Mouse (Mus musculus): ENCODE measurements around the gene Tex2. TPM values are rescaled to one million over a fixed set of nuclear protein-coding genes. Genes with fewer than 3 reads are reported as not detected.

Gene Tex2
- total and polyA plus RNA-seq, 3 experiments, result 4.0 to 5.0 (median 4.5) TPM

- no peaks in the 10 kb centered on the region for H3K79me2 ChIP-seq (replicated peaks; ENCODE audit: control insufficient read depth, extremely low read depth, insufficient read depth, poor library complexity, severe bottlenecking)
- dilution Hi-C loops (cut with MboI; ENCODE audit: extremely low pct_ligation_motif_present, extremely low pct_unique_long_range_greater_than_20kb, low sequenced_read_pairs), result no loop called here
- no peaks in the 10 kb centered on the region for H3K27me3 ChIP-seq (replicated peaks)
- H3K36me3 ChIP-seq (replicated peaks in 1 of 2; ENCODE audit: control insufficient read depth in 1 of 2, insufficient read depth in 1 of 2, low read length in 1 of 2), result peaks cover 0 to 17% of the 10 kb centered on the region in 2 experiments
- no peak overlapping the region for H3K4me3 ChIP-seq (replicated peaks in 1 of 3; ENCODE audit: low read depth in 2 of 3, low read length in 2 of 3, poor library complexity in 1 of 3)
- H3K4me1 ChIP-seq (ENCODE audit: control insufficient read depth in 1 of 2, insufficient read depth in 2 of 2), result peaks cover 4 to 11% of the 10 kb centered on the region in 2 experiments; a peak in 3 of 4 replicates
- H3K9ac ChIP-seq (ENCODE audit: insufficient read depth, low read depth), result no peak overlapping the region
- in situ Hi-C loops (cut with MboI; ENCODE audit: low pct_ligation_motif_present, low pct_unique_long_range_greater_than_20kb, low sequenced_read_pairs), result no loop called here
- TF ChIP-seq BHLHE40 (IDR thresholded peaks at IDR 0.05; ENCODE audit: low read depth, low read length) (no peak), IRF4 (IDR thresholded peaks at IDR 0.05; ENCODE audit: low read depth, low read length) (peak; percentile 63; the same call in 1 of the 2 replicates), ZMIZ1 (IDR thresholded peaks at IDR 0.05; ENCODE audit: low read depth, low read length) (no peak), ZC3H11A (IDR thresholded peaks at IDR 0.05; ENCODE audit: low read depth, low read length) (no peak), ETS1 (conservative IDR thresholded peaks at IDR 0.05; ENCODE audit: low read depth, low read length) (no peak), NELFE (IDR thresholded peaks at IDR 0.05; ENCODE audit: low read depth, low read length) (no peak), TBP (conservative IDR thresholded peaks at IDR 0.05; ENCODE audit: low read depth, low read length) (no peak), E2F4 (IDR thresholded peaks at IDR 0.05; ENCODE audit: insufficient replicate concordance, low read depth, low read length) (no peak), MYC (IDR thresholded peaks at IDR 0.05; ENCODE audit: low read depth, low read length) (no peak), SIN3A (IDR thresholded peaks at IDR 0.05; ENCODE audit: low read length) (no peak), MAX (IDR thresholded peaks at IDR 0.05; ENCODE audit: low read length) (no peak), CTCF (conservative IDR thresholded peaks at IDR 0.05 in 1 of 2, IDR thresholded peaks at IDR 0.05 in 1 of 2; ENCODE audit: low read depth in 2 of 2, low read length in 2 of 2) (no peak), MAZ (IDR thresholded peaks at IDR 0.05; ENCODE audit: low read depth, low read length) (no peak), EP300 (IDR thresholded peaks at IDR 0.05; ENCODE audit: low read length) (0 out of 2 replicates have a peak, but pooled peaks have one; percentile 33), NRF1 (IDR thresholded peaks at IDR 0.05; ENCODE audit: low read depth, low read length) (no peak), USF2 (conservative IDR thresholded peaks at IDR 0.05; ENCODE audit: low read depth, low read length) (no peak)
- no peak for DNase-seq (ENCODE audit: extremely low read depth)
- no peak overlapping the region for H3K27ac ChIP-seq (ENCODE audit: insufficient read depth, low read depth)
- H3K9me3 ChIP-seq (replicated peaks; ENCODE audit: low read length), result no peaks in the 10 kb centered on the region
- H3K4me2 ChIP-seq (ENCODE audit: insufficient read depth, low read depth, poor library complexity, severe bottlenecking), result no peak overlapping the region
These were observed 41.9 kb downstream of the Tex2 start for GRCm38 (mm10) chr11:106571026-106571983.

- dilution Hi-C loops (cut with MboI; ENCODE audit: extremely low pct_ligation_motif_present, extremely low pct_unique_long_range_greater_than_20kb, low sequenced_read_pairs), result no loop called here
- Histone ChIP-seq H3K4me1 (ENCODE audit: control insufficient read depth in 1 of 2, insufficient read depth in 2 of 2) (peaks cover 6 to 22% of the 10 kb centered on the region in 2 experiments), H3K9ac (ENCODE audit: insufficient read depth, low read depth) (no peak overlapping the region), H3K27me3 (replicated peaks) (no peaks in the 10 kb centered on the region), H3K9me3 (replicated peaks; ENCODE audit: low read length) (no peaks in the 10 kb centered on the region), H3K4me3 (replicated peaks in 1 of 3; ENCODE audit: low read depth in 2 of 3, low read length in 2 of 3, poor library complexity in 1 of 3) (no peak overlapping the region), H3K36me3 (replicated peaks in 1 of 2; ENCODE audit: control insufficient read depth in 1 of 2, insufficient read depth in 1 of 2, low read length in 1 of 2) (peaks cover 0 to 20% of the 10 kb centered on the region in 2 experiments), H3K27ac (ENCODE audit: insufficient read depth, low read depth) (no peak overlapping the region), H3K4me2 (ENCODE audit: insufficient read depth, low read depth, poor library complexity, severe bottlenecking) (no peak overlapping the region), H3K79me2 (replicated peaks; ENCODE audit: control insufficient read depth, extremely low read depth, insufficient read depth, poor library complexity, severe bottlenecking) (no peaks in the 10 kb centered on the region)
- in situ Hi-C loops (cut with MboI; ENCODE audit: low pct_ligation_motif_present, low pct_unique_long_range_greater_than_20kb, low sequenced_read_pairs), result no loop called here
- DNase-seq (ENCODE audit: extremely low read depth), result no peak
- TF ChIP-seq HCFC1 (IDR thresholded peaks at IDR 0.05; ENCODE audit: low read depth, low read length) (no peak), GABPA (IDR thresholded peaks at IDR 0.05; ENCODE audit: insufficient replicate concordance, low read depth, low read length) (no peak), MAFK (IDR thresholded peaks at IDR 0.05; ENCODE audit: insufficient replicate concordance, low read length) (no peak), ETS1 (conservative IDR thresholded peaks at IDR 0.05; ENCODE audit: low read depth, low read length) (no peak), ZKSCAN1 (IDR thresholded peaks at IDR 0.05; ENCODE audit: borderline replicate concordance, low read depth, low read length) (no peak), BHLHE40 (IDR thresholded peaks at IDR 0.05; ENCODE audit: low read depth, low read length) (no peak), TBP (conservative IDR thresholded peaks at IDR 0.05; ENCODE audit: low read depth, low read length) (no peak)
These were observed 44.8 kb downstream of the Tex2 start for GRCm38 (mm10) chr11:106568329-106568960.

Measured in CH12.LX (cell line).